Mouse (Mus musculus): ENCODE measurements at regions not wholly inside any gene's neighbourhood (a gene's known extent, or its start where the extent isn't known, plus 50 kb on each side); places are given as distances from the start of the nearest gene placed in this dataset.
A peak's percentile ranks its signal among the peaks of the same experiment; 100 is the strongest.
"Not testable (repeated sequence)": the region's sequence is repeated elsewhere in the genome, so short reads cannot be mapped to it uniquely, and the experiment has no call there.

GRCm38 (mm10) chr14:17057355-17057754, 238.4 kb upstream of the Rarb start:
- no peak for DNase-seq (ENCODE audit: low spot score)

GRCm38 (mm10) chr14:17055741-17056140, 236.8 kb upstream of the Rarb start:
- DNase-seq (ENCODE audit: low spot score), result no peak

DNA sequence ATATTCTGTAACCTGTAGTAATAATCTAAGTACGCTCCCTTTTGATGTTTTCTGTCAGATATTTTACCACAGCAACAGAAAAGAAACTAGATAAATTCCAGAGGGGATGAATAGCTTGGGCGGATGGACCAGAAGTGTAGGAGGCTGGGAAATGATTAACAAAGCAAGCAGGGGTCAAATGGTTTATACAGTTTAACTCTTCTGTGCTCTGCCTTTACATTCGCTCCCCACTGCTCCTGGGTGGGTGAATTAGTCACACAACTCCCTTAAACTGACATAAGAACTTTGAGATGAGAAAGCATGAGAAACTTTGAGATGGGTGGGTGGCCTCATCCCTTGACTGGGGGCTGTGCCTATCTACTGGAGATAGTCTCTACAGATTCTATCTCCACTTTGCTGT, 235.4 kb upstream of the Rarb start:
- no peak for DNase-seq (ENCODE audit: low spot score)

GRCm38 (mm10) chr14:17046808-17047207, 227.9 kb upstream of the Rarb start:
- no peak for DNase-seq (ENCODE audit: low spot score)

DNA sequence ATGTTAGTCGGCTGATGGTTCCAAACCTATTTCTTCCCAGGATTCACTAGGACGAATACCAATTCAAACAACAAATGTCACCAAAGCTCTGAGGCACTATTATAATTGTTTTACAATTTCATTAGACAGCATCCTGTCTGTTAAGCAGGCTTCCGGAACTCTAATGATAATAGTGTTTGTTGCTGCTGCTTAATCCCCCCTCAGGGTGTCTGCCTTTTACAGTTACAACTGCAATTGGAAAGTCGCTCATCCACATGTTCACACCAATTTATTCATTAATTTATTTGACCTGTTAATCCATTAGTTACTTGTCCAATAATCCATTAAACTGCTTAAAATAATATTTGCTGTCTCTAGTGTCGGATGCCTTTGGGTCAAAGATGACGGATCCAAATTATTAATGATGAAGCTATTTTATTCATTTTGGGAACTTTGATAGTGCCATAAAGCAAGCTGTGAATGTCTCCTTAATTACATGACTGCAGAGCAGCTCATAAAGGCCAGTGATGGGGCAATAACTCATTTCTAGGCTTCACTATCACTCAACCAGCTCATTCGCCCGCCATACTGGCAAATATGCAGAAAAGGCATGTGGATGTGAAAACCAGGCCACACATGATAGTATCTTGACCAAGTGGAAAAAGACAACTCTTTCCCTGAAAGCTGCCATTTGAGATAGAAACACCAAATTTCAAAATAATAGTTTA, 226.6 kb upstream of the Rarb start:
- DNase-seq (ENCODE audit: low spot score), result no peak

- DNase-seq (ENCODE audit: low spot score), result no peak
These were observed 201.8 kb upstream of the Rarb start for GRCm38 (mm10) chr14:17020603-17021356.

GRCm38 (mm10) chr14:17012931-17013330, 194.0 kb upstream of the Rarb start:
- DNase-seq (ENCODE audit: low spot score), result no peak

DNA sequence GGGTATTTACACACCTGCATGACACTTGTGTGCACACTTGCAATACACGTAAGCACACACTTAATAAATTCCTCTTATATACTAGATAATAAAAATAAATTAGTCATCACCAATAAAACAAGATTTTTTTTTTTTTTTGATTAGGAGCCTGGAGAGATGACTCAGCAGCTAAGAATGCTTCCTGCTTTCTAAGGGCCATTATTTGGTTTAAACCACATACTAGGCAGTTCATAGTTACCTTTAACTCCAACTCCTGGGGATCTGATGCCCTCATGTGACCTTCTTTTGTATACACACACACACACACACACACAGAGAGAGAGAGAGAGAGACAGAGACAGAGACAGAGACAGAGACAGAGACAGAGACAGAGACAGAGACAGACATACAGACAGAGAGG, 193.2 kb upstream of the Rarb start:
- peak; percentile 15 for DNase-seq (ENCODE audit: low spot score)

GRCm38 (mm10) chr14:17005194-17006018, 186.4 kb upstream of the Rarb start:
- DNase-seq (ENCODE audit: low spot score), result peak; percentile 56

GRCm38 (mm10) chr14:17004714-17005113, 185.8 kb upstream of the Rarb start:
- DNase-seq (ENCODE audit: low spot score), result no peak

GRCm38 (mm10) chr14:16996716-16997115, 177.8 kb upstream of the Rarb start:
- DNase-seq (ENCODE audit: low spot score), result no peak

- not testable (repeated sequence) for DNase-seq (ENCODE audit: low spot score)
These were observed 152.0 kb upstream of the Rarb start for GRCm38 (mm10) chr14:16970911-16971310.

DNA sequence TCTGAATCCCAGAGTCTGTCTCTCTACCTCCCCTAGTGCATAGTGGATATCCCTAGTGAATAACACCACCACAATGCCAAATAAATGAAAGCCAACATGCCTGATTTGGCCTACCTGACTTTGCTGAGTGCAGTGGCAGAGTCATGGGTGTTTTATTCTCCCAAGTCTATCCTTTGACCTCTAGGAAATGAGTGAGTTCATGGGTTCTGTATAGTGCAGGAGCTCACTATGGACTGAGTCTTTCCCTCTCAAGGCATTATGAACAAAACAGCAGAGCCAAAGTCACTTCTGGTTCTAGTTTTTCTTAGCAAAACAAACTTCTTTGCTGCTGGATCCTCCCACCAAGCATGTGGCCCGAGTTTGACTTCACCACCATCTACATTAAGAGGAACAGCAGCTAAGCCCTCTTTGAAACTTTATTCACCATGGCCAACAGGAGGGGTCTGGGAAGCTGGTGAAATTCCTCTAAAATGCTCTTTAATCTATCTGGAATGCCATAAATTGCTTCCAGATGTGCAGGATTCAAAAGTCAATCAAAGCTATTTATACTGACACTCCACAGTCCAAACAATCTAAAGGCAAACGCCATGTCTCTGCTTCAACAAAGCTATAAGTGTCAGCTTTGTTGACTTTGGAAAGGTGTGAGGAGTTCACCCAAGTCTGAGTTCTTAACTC, 145.9 kb upstream of the Rarb start:
- DNase-seq (ENCODE audit: low spot score), result no peak

DNA sequence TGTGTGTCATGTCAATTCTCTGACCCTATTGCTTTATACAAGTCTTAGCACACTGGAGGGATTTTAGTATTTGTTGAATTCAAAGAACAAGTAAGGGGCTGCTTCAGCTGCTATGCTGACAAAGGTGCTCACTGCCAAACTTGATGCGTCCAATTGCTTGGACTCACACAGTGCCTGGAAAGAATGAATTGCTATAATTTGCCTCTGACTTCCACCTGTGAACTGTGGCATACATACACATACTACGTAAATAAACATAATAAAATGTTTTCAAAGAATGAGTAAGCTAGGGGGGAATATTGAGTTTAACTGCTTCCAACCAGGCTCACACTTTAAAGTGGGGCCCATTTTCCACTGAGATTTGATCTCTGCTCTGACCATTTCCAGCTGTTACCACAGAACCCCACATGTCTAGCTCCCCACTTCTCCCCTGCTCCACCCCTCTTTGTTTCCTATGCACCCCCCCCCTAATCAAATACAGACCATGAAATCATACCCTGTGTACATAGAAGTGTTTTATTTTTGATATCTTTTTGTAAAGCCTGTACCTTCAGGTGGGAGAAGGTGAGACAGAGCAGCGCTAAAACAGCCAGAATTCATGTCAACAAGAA, 143.4 kb upstream of the Rarb start:
- no peak for DNase-seq (ENCODE audit: low spot score)

DNA sequence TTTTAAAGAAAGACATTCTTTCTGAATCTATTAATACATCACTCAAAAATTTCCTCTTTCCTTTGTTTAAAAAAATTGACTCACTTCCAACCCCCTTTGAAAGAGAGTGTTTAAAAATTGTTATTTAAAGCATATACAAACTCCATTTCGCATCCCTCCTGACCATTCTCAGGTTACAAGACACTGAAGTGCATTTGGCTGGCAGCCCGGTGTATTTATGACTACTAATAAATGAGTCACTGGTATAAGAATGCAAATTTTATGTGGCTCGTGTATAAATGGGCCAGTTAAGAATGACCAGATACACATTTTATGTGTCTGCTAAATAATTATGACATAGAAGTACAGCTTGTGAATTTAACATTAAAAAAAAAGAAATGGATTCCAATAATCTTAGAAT, 138.8 kb upstream of the Rarb start:
- peak; percentile 26 for DNase-seq (ENCODE audit: low spot score)

DNA sequence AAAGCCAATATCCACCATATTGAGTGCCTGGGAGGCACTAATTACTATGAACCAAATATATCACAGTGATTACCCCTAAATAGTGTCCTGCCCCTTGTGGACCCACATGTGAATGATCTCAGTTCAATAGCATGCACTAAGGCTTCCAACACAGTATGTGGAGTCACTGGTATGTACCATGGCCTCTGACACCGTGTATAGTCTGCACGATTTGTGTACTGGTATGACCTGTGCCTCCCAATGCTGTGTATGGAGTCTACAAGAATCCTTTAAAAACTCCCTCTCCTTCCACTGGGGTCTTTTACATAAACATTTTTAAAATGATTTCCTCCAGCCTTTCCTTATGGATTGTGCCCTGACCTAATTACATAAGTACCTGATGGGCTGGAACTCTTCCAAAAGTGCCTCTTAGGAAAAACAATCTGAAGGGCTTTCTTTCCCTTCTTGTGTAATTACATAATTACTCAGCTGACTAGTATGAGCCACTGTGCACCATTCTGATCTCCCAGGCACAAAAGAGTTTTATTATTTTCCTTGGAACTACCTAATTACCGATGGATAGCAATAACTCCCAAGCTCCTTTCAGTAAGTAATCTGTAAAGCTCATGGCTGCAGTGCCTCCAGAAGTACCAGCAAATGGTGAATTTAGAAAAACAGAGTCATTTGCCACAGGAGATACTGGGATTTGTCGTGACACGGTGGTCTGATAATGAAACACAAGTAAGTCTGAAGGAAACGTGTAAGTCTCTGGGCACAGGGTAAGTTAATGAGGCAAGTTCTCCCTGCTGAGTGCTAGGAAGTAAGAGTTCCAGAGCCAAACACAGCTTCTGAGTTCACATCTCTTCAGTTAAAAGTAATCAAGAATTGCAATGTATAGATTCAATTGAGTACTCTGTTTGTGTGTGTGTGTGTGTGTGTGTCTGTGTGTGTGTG, 135.8 kb upstream of the Rarb start:
- DNase-seq (ENCODE audit: low spot score), result no peak

DNA sequence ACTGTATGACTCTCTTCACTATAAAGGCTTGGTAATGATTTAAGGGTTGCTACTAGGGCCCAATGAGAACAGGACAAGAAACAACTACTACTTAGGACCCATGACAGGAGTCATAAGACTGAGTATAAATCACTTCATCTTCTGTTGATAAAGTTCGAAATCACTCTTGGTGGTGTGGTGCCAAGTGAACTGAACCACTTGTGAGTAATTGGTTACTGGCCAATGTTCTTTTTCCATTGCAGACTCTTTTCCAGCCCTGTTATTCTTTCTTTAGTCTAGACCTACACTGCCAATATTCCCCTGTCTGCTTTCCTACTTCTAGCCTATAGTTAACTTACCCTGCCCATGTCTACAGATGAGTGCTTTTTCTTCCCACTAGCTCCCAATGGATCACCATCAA, 129.8 kb upstream of the Rarb start:
- DNase-seq (ENCODE audit: low spot score), result peak; percentile 27

DNA sequence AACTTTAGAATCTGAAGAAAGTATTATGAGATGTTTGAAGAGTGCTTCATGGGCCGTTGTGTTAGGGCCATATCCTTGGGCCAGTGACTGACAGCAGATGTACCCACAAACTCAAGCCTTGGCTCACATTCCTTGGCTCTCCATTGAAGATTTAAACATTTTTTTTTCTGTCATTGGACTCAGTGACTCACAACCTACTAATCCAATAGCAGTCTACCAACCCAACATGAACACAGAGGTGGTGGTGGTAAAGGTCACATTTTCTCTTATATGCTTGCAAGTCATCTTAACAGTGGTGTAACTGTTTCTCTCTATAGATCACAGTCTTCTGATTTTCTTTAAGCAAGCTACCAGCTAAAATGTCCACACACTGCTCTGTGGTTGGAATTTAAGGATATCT, 125.5 kb upstream of the Rarb start:
- DNase-seq (ENCODE audit: low spot score), result no peak

DNA sequence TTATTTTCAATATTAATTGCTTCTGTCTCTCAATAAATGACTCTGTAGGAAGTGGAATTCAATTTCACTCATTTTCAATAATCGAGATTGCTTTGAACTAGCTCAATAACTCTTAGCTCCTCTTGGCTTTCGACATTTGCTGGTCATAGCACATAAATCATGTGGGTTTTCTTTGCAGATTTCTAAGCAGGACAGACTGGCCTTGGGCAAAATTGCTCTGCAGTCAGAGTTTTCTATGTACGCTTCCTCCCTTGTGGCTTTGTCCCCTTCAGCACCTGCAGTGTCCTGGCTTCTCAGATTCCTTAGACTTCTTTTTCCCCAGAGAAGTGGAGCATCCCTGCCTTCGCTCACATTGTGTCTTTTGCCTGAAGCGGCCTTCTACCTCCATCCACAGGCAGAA, 124.6 kb upstream of the Rarb start:
- no peak for DNase-seq (ENCODE audit: low spot score)

DNA sequence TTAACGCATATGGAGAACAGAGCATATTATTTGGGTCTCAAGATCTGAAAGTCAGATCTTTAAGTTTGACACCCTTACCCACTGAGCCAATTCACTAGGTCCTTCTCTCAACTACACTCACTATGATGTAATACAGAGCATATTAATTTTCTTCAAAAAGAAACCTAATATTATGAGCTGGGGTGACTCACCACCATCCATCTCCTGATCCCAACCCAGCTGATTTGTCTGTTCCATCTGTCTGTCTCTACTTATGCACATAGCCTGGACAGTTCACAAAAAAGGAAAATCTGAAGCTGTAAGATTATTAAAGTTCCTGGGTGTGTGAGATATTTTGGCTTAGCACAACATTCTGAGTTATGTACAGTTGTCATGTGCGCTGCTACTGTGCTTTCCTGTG, 108.2 kb upstream of the Rarb start:
- no peak for DNase-seq (ENCODE audit: low spot score)
